Mouse (Mus musculus): ENCODE measurements around the gene Vax2. TPM values are rescaled to one million over a fixed set of nuclear protein-coding genes. Genes with fewer than 3 reads are reported as not detected.

Vax2 gene
- not detected in 2 replicates for polyA plus RNA-seq (2014; fragmentation: Nextera tagmentation; extraction: Ambion mirVana)

- peaks cover 5% of the 10 kb centered on the region; the same call in 1 of the 2 replicates for H3K4me1 ChIP-seq (ENCODE audit: control insufficient read depth, insufficient read depth, low read length)
- no peak within 1 kb of the TSS for H3K27ac ChIP-seq (ENCODE audit: low read length)
- H3K9ac ChIP-seq (replicated peaks; ENCODE audit: low read depth, low read length) = 0 out of 2 replicates have a peak within 1 kb of the TSS, but pooled peaks have one; percentile 18
- no peaks in the 10 kb centered on the region for H3K36me3 ChIP-seq (ENCODE audit: control insufficient read depth, insufficient read depth, low read length)
- peaks cover 83% of the 10 kb centered on the region for H3K27me3 ChIP-seq (ENCODE audit: control insufficient read depth, insufficient read depth, low read length)
- no peaks in the 10 kb centered on the region for H3K9me3 ChIP-seq (ENCODE audit: control insufficient read depth, low read depth, low read length)
- H3K4me3 ChIP-seq (ENCODE audit: low read depth, low read length) = peak within 1 kb of the TSS; percentile 26
- under 1% methylated on average over 46 of the region's 46 CpGs for WGBS
- peak within 1 kb of the TSS; percentile 72 for H3K4me2 ChIP-seq (replicated peaks; ENCODE audit: low read depth, low read length)
- ATAC-seq (ENCODE audit: insufficient number of reproducible peaks, insufficient read depth, low FRiP score, low read depth) = peak; percentile 77; the same call in 1 of the 2 replicates
Observed at GRCm38 (mm10) chr6:83711067-83711675, at the start of gene Vax2. Gene Vax2 (plus strand): TSS chr6:83711264.

GRCm38 (mm10) chr6:83665009-83665408 is 46.1 kb upstream of the Vax2 start:
- Histone ChIP-seq H3K4me3 (ENCODE audit: low read depth, low read length) (no peak overlapping the region), H3K4me2 (replicated peaks; ENCODE audit: low read depth, low read length) (no peak overlapping the region), H3K27ac (ENCODE audit: low read length) (no peak overlapping the region), H3K9me3 (ENCODE audit: control insufficient read depth, low read depth, low read length) (no peaks in the 10 kb centered on the region), H3K27me3 (ENCODE audit: control insufficient read depth, insufficient read depth, low read length) (no peaks in the 10 kb centered on the region), H3K36me3 (ENCODE audit: control insufficient read depth, insufficient read depth, low read length) (no peaks in the 10 kb centered on the region), H3K9ac (replicated peaks; ENCODE audit: low read depth, low read length) (no peak overlapping the region), H3K4me1 (ENCODE audit: control insufficient read depth, insufficient read depth, low read length) (no peaks in the 10 kb centered on the region)
- no peak for ATAC-seq (ENCODE audit: insufficient number of reproducible peaks, insufficient read depth, low FRiP score, low read depth)
- 86% methylated on average over 2 of the region's 2 CpGs for WGBS

GRCm38 (mm10) chr6:83673395-83673794 is 37.7 kb upstream of the Vax2 start:
- 7% methylated on average over 4 of the region's 4 CpGs for WGBS
- H3K27me3 ChIP-seq (ENCODE audit: control insufficient read depth, insufficient read depth, low read length) = no peaks in the 10 kb centered on the region
- no peak overlapping the region for H3K27ac ChIP-seq (ENCODE audit: low read length)
- no peak overlapping the region for H3K4me3 ChIP-seq (ENCODE audit: low read depth, low read length)
- no peaks in the 10 kb centered on the region for H3K9me3 ChIP-seq (ENCODE audit: control insufficient read depth, low read depth, low read length)
- H3K36me3 ChIP-seq (ENCODE audit: control insufficient read depth, insufficient read depth, low read length) = no peaks in the 10 kb centered on the region
- no peaks in the 10 kb centered on the region for H3K4me1 ChIP-seq (ENCODE audit: control insufficient read depth, insufficient read depth, low read length)
- no peak for ATAC-seq (ENCODE audit: insufficient number of reproducible peaks, insufficient read depth, low FRiP score, low read depth)
- H3K9ac ChIP-seq (replicated peaks; ENCODE audit: low read depth, low read length) = no peak overlapping the region
- H3K4me2 ChIP-seq (replicated peaks; ENCODE audit: low read depth, low read length) = no peak overlapping the region

GRCm38 (mm10) chr6:83677757-83678156 is 33.3 kb upstream of the Vax2 start, which contains the start of gene Cd207:
Gene Cd207 (minus strand): TSS chr6:83677857.
- H3K27me3 ChIP-seq (ENCODE audit: control insufficient read depth, insufficient read depth, low read length) = no peaks in the 10 kb centered on the region
- 73% methylated on average over 4 of the region's 4 CpGs for WGBS
- no peak within 1 kb of the TSS for H3K9ac ChIP-seq (replicated peaks; ENCODE audit: low read depth, low read length)
- no peak for ATAC-seq (ENCODE audit: insufficient number of reproducible peaks, insufficient read depth, low FRiP score, low read depth)
- H3K36me3 ChIP-seq (ENCODE audit: control insufficient read depth, insufficient read depth, low read length) = no peaks in the 10 kb centered on the region
- no peak within 1 kb of the TSS for H3K27ac ChIP-seq (ENCODE audit: low read length)
- no peak within 1 kb of the TSS for H3K4me2 ChIP-seq (replicated peaks; ENCODE audit: low read depth, low read length)
- H3K4me3 ChIP-seq (ENCODE audit: low read depth, low read length) = no peak within 1 kb of the TSS
- H3K9me3 ChIP-seq (ENCODE audit: control insufficient read depth, low read depth, low read length) = no peaks in the 10 kb centered on the region
- no peaks in the 10 kb centered on the region for H3K4me1 ChIP-seq (ENCODE audit: control insufficient read depth, insufficient read depth, low read length)

- ATAC-seq (ENCODE audit: insufficient number of reproducible peaks, insufficient read depth, low FRiP score, low read depth) = no peak
Observed at GRCm38 (mm10) chr6:83689374-83689773, 21.7 kb upstream of the Vax2 start.

GRCm38 (mm10) chr6:83690277-83690676 is 20.8 kb upstream of the Vax2 start:
- ATAC-seq (ENCODE audit: insufficient number of reproducible peaks, insufficient read depth, low FRiP score, low read depth) = no peak

More at GRCm38 (mm10) chr6:83689374-83689773, 21.7 kb upstream of the Vax2 start:
- Histone ChIP-seq H3K27ac (ENCODE audit: low read length) (no peak overlapping the region), H3K36me3 (ENCODE audit: control insufficient read depth, insufficient read depth, low read length) (no peaks in the 10 kb centered on the region), H3K4me3 (ENCODE audit: low read depth, low read length) (no peak overlapping the region), H3K27me3 (ENCODE audit: control insufficient read depth, insufficient read depth, low read length) (peaks cover 35% of the 10 kb centered on the region), H3K9ac (replicated peaks; ENCODE audit: low read depth, low read length) (no peak overlapping the region), H3K4me1 (ENCODE audit: control insufficient read depth, insufficient read depth, low read length) (no peaks in the 10 kb centered on the region), H3K4me2 (replicated peaks; ENCODE audit: low read depth, low read length) (no peak overlapping the region), H3K9me3 (ENCODE audit: control insufficient read depth, low read depth, low read length) (no peaks in the 10 kb centered on the region)
- 89% methylated on average over 4 of the region's 4 CpGs for WGBS

GRCm38 (mm10) chr6:83690936-83691335 is 20.1 kb upstream of the Vax2 start:
- no peak for ATAC-seq (ENCODE audit: insufficient number of reproducible peaks, insufficient read depth, low FRiP score, low read depth)
- Histone ChIP-seq H3K9me3 (ENCODE audit: control insufficient read depth, low read depth, low read length) (no peaks in the 10 kb centered on the region), H3K4me1 (ENCODE audit: control insufficient read depth, insufficient read depth, low read length) (no peaks in the 10 kb centered on the region), H3K4me3 (ENCODE audit: low read depth, low read length) (no peak overlapping the region), H3K36me3 (ENCODE audit: control insufficient read depth, insufficient read depth, low read length) (no peaks in the 10 kb centered on the region), H3K27me3 (ENCODE audit: control insufficient read depth, insufficient read depth, low read length) (peaks cover 47% of the 10 kb centered on the region), H3K9ac (replicated peaks; ENCODE audit: low read depth, low read length) (no peak overlapping the region), H3K27ac (ENCODE audit: low read length) (no peak overlapping the region), H3K4me2 (replicated peaks; ENCODE audit: low read depth, low read length) (no peak overlapping the region)
- WGBS = 61% methylated on average over 2 of the region's 2 CpGs

More at GRCm38 (mm10) chr6:83690277-83690676, 20.8 kb upstream of the Vax2 start:
- Histone ChIP-seq H3K27ac (ENCODE audit: low read length) (no peak overlapping the region), H3K4me3 (ENCODE audit: low read depth, low read length) (no peak overlapping the region), H3K9ac (replicated peaks; ENCODE audit: low read depth, low read length) (no peak overlapping the region), H3K4me1 (ENCODE audit: control insufficient read depth, insufficient read depth, low read length) (no peaks in the 10 kb centered on the region), H3K27me3 (ENCODE audit: control insufficient read depth, insufficient read depth, low read length) (peaks cover 44% of the 10 kb centered on the region), H3K9me3 (ENCODE audit: control insufficient read depth, low read depth, low read length) (no peaks in the 10 kb centered on the region), H3K36me3 (ENCODE audit: control insufficient read depth, insufficient read depth, low read length) (no peaks in the 10 kb centered on the region), H3K4me2 (replicated peaks; ENCODE audit: low read depth, low read length) (no peak overlapping the region)
- 22% methylated on average over 4 of the region's 5 CpGs for WGBS

- H3K27me3 ChIP-seq (ENCODE audit: control insufficient read depth, insufficient read depth, low read length) = peaks cover 68% of the 10 kb centered on the region
Observed at GRCm38 (mm10) chr6:83692962-83693361, 18.1 kb upstream of the Vax2 start.

GRCm38 (mm10) chr6:83693835-83694234 is 17.2 kb upstream of the Vax2 start:
- H3K27ac ChIP-seq (ENCODE audit: low read length) = no peak overlapping the region
- under 1% methylated on average over 9 of the region's 9 CpGs for WGBS
- no peak overlapping the region for H3K4me3 ChIP-seq (ENCODE audit: low read depth, low read length)
- no peak for ATAC-seq (ENCODE audit: insufficient number of reproducible peaks, insufficient read depth, low FRiP score, low read depth)
- no peak overlapping the region for H3K9ac ChIP-seq (replicated peaks; ENCODE audit: low read depth, low read length)
- no peak overlapping the region for H3K4me2 ChIP-seq (replicated peaks; ENCODE audit: low read depth, low read length)
- no peaks in the 10 kb centered on the region for H3K9me3 ChIP-seq (ENCODE audit: control insufficient read depth, low read depth, low read length)
- H3K4me1 ChIP-seq (ENCODE audit: control insufficient read depth, insufficient read depth, low read length) = no peaks in the 10 kb centered on the region
- H3K36me3 ChIP-seq (ENCODE audit: control insufficient read depth, insufficient read depth, low read length) = no peaks in the 10 kb centered on the region
- peaks cover 75% of the 10 kb centered on the region for H3K27me3 ChIP-seq (ENCODE audit: control insufficient read depth, insufficient read depth, low read length)

More at GRCm38 (mm10) chr6:83692962-83693361, 18.1 kb upstream of the Vax2 start:
- Histone ChIP-seq H3K36me3 (ENCODE audit: control insufficient read depth, insufficient read depth, low read length) (no peaks in the 10 kb centered on the region), H3K4me2 (replicated peaks; ENCODE audit: low read depth, low read length) (no peak overlapping the region), H3K4me1 (ENCODE audit: control insufficient read depth, insufficient read depth, low read length) (no peaks in the 10 kb centered on the region), H3K9ac (replicated peaks; ENCODE audit: low read depth, low read length) (no peak overlapping the region), H3K4me3 (ENCODE audit: low read depth, low read length) (no peak overlapping the region), H3K27ac (ENCODE audit: low read length) (no peak overlapping the region), H3K9me3 (ENCODE audit: control insufficient read depth, low read depth, low read length) (no peaks in the 10 kb centered on the region)
- ATAC-seq (ENCODE audit: insufficient number of reproducible peaks, insufficient read depth, low FRiP score, low read depth) = no peak
- WGBS = 4% methylated on average over 12 of the region's 12 CpGs
